Mouse (Mus musculus): Measurements from ENCODE around the gene Clasp2. TPM values are rescaled to one million over a fixed set of nuclear protein-coding genes. Genes with fewer than 3 reads are reported as not detected.
A peak's percentile ranks its signal among the peaks of the same experiment; 100 is the strongest.

The Clasp2 gene
- total and polyA plus RNA-seq, 3 experiments = 28.7 to 209 (median 30.8) TPM

DNA sequence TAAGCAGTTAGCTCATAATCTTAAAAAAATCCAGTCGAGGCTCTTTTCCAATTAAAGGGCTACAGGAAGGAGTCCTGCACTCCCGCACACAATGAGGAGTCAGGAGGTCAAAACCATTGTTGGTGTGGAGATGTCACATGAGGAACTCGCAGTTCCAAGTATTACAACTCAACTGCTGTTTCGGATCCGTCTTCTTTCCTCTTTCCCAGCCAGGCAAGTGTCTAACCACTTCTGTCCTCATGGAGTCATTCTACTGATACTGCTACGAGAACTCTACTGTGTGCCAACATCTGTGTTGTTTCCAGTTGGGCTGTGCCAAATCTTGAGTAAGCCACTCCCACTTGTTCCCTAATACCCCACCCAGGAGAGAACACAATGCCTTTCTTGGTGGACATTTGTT is 2.3 kb upstream of the Clasp2 start:
- TF ChIP-seq MAFK (IDR thresholded peaks at IDR 0.05; ENCODE audit: borderline replicate concordance, low read depth, low read length) (no peak), ETS1 (IDR thresholded peaks at IDR 0.05; ENCODE audit: low read depth, low read length) (no peak), KAT2A (conservative IDR thresholded peaks at IDR 0.05; ENCODE audit: low read depth, low read length) (no peak), TAL1 (IDR thresholded peaks at IDR 0.05; ENCODE audit: low read length) (no peak)

DNA sequence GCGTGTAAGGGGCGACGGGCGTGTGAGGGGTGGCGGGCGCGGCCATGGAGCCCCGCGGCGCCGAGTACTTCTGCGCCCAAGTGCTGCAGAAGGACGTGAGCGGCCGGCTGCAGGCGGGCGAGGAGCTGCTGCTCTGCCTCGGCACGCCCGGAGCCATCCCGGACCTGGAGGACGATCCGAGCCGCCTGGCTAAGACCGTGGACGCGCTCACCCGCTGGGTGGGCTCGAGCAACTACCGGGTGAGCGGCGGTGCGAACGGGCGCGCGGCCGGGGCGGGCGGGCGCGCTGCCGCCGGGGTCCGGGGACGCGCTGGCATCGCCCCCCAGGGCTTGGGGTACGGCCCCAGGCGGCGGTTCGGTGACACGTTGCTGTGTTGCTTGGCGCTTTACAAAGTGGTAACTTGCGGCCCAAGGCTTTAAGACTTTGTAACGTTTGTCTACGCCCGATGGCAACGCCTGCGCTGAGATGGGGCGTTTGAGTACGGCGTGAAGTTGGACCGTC is 414 bp downstream of the Clasp2 start:
- Histone ChIP-seq H3K27ac (ENCODE audit: control insufficient read depth, low read depth, low read length) (peak overlapping the region; percentile 54), H3K36me3 (ENCODE audit: control insufficient read depth in 1 of 2, insufficient read depth in 2 of 2, low read length in 2 of 2) (peaks cover 0 to 22% of the 10 kb centered on the region in 2 experiments; a peak in 2 of 4 replicates), H3K4me3 (ENCODE audit: control insufficient read depth in 1 of 2, insufficient read depth in 1 of 2, low read depth in 2 of 2, low read length in 2 of 2) (peak overlapping the region; percentile 96 to 98), H3K27me3 (ENCODE audit: control insufficient read depth in 1 of 2, insufficient read depth in 2 of 2, low read length in 2 of 2) (no peaks in the 10 kb centered on the region), H3K4me1 (ENCODE audit: control insufficient read depth in 1 of 2, insufficient read depth in 2 of 2, low read length in 2 of 2) (peaks cover 8 to 12% of the 10 kb centered on the region in 2 experiments; a peak in 3 of 4 replicates), H3K9ac (ENCODE audit: control insufficient read depth, low read depth, low read length, poor library complexity, severe bottlenecking) (peak overlapping the region; percentile 95), H3K9me3 (replicated peaks; ENCODE audit: insufficient read depth, low read length) (no peaks in the 10 kb centered on the region), H3K79me2 (ENCODE audit: control insufficient read depth, insufficient read depth, low read length, poor library complexity) (peaks cover 47% of the 10 kb centered on the region)
- DNase-seq (ENCODE audit: low read depth, low spot score) = peak; percentile 76
- TF ChIP-seq RCOR1 (IDR thresholded peaks at IDR 0.05; ENCODE audit: low read depth, low read length) = no peak
- TF ChIP-seq SIN3A (IDR thresholded peaks at IDR 0.05; ENCODE audit: low read length) = 0 out of 2 replicates have a peak, but pooled peaks have one; percentile 7

More for the DNA sequence above, 2.3 kb upstream of the Clasp2 start:
- H3K27ac ChIP-seq (ENCODE audit: control insufficient read depth, low read depth, low read length) = no peak overlapping the region
- no peak for DNase-seq (ENCODE audit: low read depth, low spot score)
- H3K4me1 ChIP-seq (ENCODE audit: control insufficient read depth in 1 of 2, insufficient read depth in 2 of 2, low read length in 2 of 2) = peaks cover 2 to 5% of the 10 kb centered on the region in 2 experiments; a peak in 2 of 4 replicates
- H3K79me2 ChIP-seq (ENCODE audit: control insufficient read depth, insufficient read depth, low read length, poor library complexity) = peaks cover 30% of the 10 kb centered on the region
- H3K4me3 ChIP-seq (ENCODE audit: control insufficient read depth in 1 of 2, insufficient read depth in 1 of 2, low read depth in 2 of 2, low read length in 2 of 2) = no peak overlapping the region
- no peaks in the 10 kb centered on the region; a peak in 1 of 4 replicates for H3K27me3 ChIP-seq (ENCODE audit: control insufficient read depth in 1 of 2, insufficient read depth in 2 of 2, low read length in 2 of 2)
- H3K36me3 ChIP-seq (ENCODE audit: control insufficient read depth in 1 of 2, insufficient read depth in 2 of 2, low read length in 2 of 2) = peaks cover 0 to 11% of the 10 kb centered on the region in 2 experiments; a peak in 2 of 4 replicates
- no peak overlapping the region for H3K9ac ChIP-seq (ENCODE audit: control insufficient read depth, low read depth, low read length, poor library complexity, severe bottlenecking)
- H3K9me3 ChIP-seq (replicated peaks; ENCODE audit: insufficient read depth, low read length) = no peaks in the 10 kb centered on the region

DNA sequence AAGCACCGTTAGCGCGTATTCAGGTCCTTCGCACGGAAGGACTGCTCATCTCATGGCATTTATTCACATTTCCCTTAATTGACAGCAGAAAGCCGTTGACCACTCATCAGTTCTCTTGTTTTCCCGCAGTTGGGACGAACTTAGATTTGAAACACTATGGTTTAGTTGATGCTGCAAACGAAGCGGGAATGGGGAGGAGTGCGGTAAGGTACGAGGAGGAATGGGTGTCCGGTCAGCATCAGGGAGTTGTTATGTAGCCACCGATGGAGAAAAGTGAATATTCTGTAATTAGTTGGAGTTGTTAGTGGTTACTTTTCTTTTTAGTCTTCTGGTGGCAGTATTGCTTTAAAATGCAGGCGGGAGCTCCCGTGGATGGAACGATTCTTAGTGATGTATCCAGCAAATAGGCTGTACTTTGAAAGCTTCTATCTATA is 1.1 kb downstream of the Clasp2 start:
- Histone ChIP-seq H3K36me3 (ENCODE audit: control insufficient read depth in 1 of 2, insufficient read depth in 2 of 2, low read length in 2 of 2) (peaks cover 0 to 22% of the 10 kb centered on the region in 2 experiments; a peak in 2 of 4 replicates), H3K4me3 (ENCODE audit: control insufficient read depth in 1 of 2, insufficient read depth in 1 of 2, low read depth in 2 of 2, low read length in 2 of 2) (peak overlapping the region; percentile 96 to 98), H3K27ac (ENCODE audit: control insufficient read depth, low read depth, low read length) (peak overlapping the region; percentile 2), H3K27me3 (ENCODE audit: control insufficient read depth in 1 of 2, insufficient read depth in 2 of 2, low read length in 2 of 2) (no peaks in the 10 kb centered on the region), H3K4me1 (ENCODE audit: control insufficient read depth in 1 of 2, insufficient read depth in 2 of 2, low read length in 2 of 2) (peaks cover 8 to 12% of the 10 kb centered on the region in 2 experiments; a peak in 3 of 4 replicates), H3K79me2 (ENCODE audit: control insufficient read depth, insufficient read depth, low read length, poor library complexity) (peaks cover 51% of the 10 kb centered on the region), H3K9ac (ENCODE audit: control insufficient read depth, low read depth, low read length, poor library complexity, severe bottlenecking) (peak overlapping the region; percentile 95), H3K9me3 (replicated peaks; ENCODE audit: insufficient read depth, low read length) (no peaks in the 10 kb centered on the region)
- DNase-seq (ENCODE audit: low read depth, low spot score) = peak; percentile 52
- TF ChIP-seq POLR2A (IDR thresholded peaks at IDR 0.05; ENCODE audit: control insufficient read depth in 1 of 2, insufficient read depth in 1 of 2, low read depth in 1 of 2, low read length in 2 of 2, poor library complexity in 1 of 2) (no peak), RAD21 (IDR thresholded peaks at IDR 0.05; ENCODE audit: low read depth, low read length) (peak; percentile 48), ZNF384 (IDR thresholded peaks at IDR 0.05; ENCODE audit: low read depth, low read length) (no peak), CTCF (IDR thresholded peaks at IDR 0.05 in 2 of 3, conservative IDR thresholded peaks at IDR 0.05 in 1 of 3; ENCODE audit: control insufficient read depth in 1 of 3, insufficient read depth in 1 of 3, low read depth in 2 of 3, low read length in 3 of 3, poor library complexity in 1 of 3, severe bottlenecking in 1 of 3) (peak in 1 of 3 experiments; percentile 42; a peak in 2 of 6 replicates), MAX (IDR thresholded peaks at IDR 0.05; ENCODE audit: low read length) (no peak), MEF2A (IDR thresholded peaks at IDR 0.05; ENCODE audit: extremely low read depth, insufficient replicate concordance, low read depth, low read length, poor library complexity, severe bottlenecking) (no peak), TAL1 (IDR thresholded peaks at IDR 0.05; ENCODE audit: low read length) (no peak), UBTF (IDR thresholded peaks at IDR 0.05; ENCODE audit: borderline replicate concordance, insufficient read depth, low read depth, low read length) (no peak), HCFC1 (IDR thresholded peaks at IDR 0.05; ENCODE audit: low read depth, low read length) (no peak), USF2 (IDR thresholded peaks at IDR 0.05; ENCODE audit: borderline replicate concordance in 1 of 2, insufficient read depth in 1 of 2, low read depth in 1 of 2, low read length in 2 of 2) (no peak), MXI1 (IDR thresholded peaks at IDR 0.05; ENCODE audit: low read depth, low read length) (no peak), TCF12 (IDR thresholded peaks at IDR 0.05; ENCODE audit: low read depth, low read length) (no peak), KAT2A (conservative IDR thresholded peaks at IDR 0.05; ENCODE audit: low read depth, low read length) (no peak), BHLHE40 (IDR thresholded peaks at IDR 0.05; ENCODE audit: borderline replicate concordance, low read depth, low read length) (no peak), MAZ (IDR thresholded peaks at IDR 0.05; ENCODE audit: low read depth, low read length) (no peak), MYC (IDR thresholded peaks at IDR 0.05; ENCODE audit: low read depth, low read length) (no peak), ELF1 (IDR thresholded peaks at IDR 0.05; ENCODE audit: low read depth, low read length) (no peak), NRF1 (IDR thresholded peaks at IDR 0.05; ENCODE audit: insufficient read depth, low read depth, low read length, poor library complexity, severe bottlenecking) (no peak), EP300 (IDR thresholded peaks at IDR 0.05; ENCODE audit: low read depth in 1 of 2, low read length in 2 of 2) (no peak), NELFE (IDR thresholded peaks at IDR 0.05; ENCODE audit: low read depth, low read length) (no peak), RCOR1 (IDR thresholded peaks at IDR 0.05; ENCODE audit: low read depth, low read length) (no peak)

Measured in MEL (cell line).